Mouse (Mus musculus): ENCODE measurements around the gene Trip10. TPM values are rescaled to one million over a fixed set of nuclear protein-coding genes. Genes with fewer than 3 reads are reported as not detected.

Gene Trip10
- polyA plus RNA-seq, 2 experiments: 6.0 to 6.6 TPM

GRCm38 (mm10) chr17:57258191-57258590 is 8.9 kb downstream of the Trip10 start:
- 74% methylated on average over 3 of the region's 3 CpGs for WGBS (ENCODE audit: insufficient replicate concordance)
- no peaks in the 10 kb centered on the region for H3K36me3 ChIP-seq (replicated peaks; ENCODE audit: control insufficient read depth, insufficient read depth, low read depth)
- ATAC-seq (ENCODE audit: insufficient read depth): no peak

GRCm38 (mm10) chr17:57259742-57260141 is 10.5 kb downstream of the Trip10 start:
- ATAC-seq (ENCODE audit: insufficient read depth): no peak
- TF ChIP-seq EP300 (IDR thresholded peaks at IDR 0.05; ENCODE audit: low read depth) (no peak), CTCF (IDR thresholded peaks at IDR 0.05; ENCODE audit: low read depth) (no peak)
- Histone ChIP-seq H3K4me2 (ENCODE audit: low read depth) (no peak overlapping the region), H3K27me3 (ENCODE audit: control insufficient read depth, insufficient read depth, low read length) (no peaks in the 10 kb centered on the region), H3K9ac (replicated peaks) (no peak overlapping the region), H3K4me3 (ENCODE audit: insufficient read depth in 1 of 2, low read depth in 2 of 2, low read length in 2 of 2) (no peak overlapping the region), H3K9me3 (ENCODE audit: control insufficient read depth, low read length) (no peaks in the 10 kb centered on the region), H3K36me3 (replicated peaks; ENCODE audit: control insufficient read depth, insufficient read depth, low read depth) (no peaks in the 10 kb centered on the region), H3K4me1 (replicated peaks; ENCODE audit: control insufficient read depth in 2 of 2, insufficient read depth in 2 of 2, low read length in 1 of 2) (peaks cover 1 to 7% of the 10 kb centered on the region in 2 experiments; a peak in 3 of 4 replicates), H3K27ac (no peak overlapping the region)
- DNase-seq (ENCODE audit: low read depth in 3 of 3, low spot score in 3 of 3): no peak
- WGBS (ENCODE audit: insufficient replicate concordance): 76% methylated on average over 8 of the region's 8 CpGs

More at GRCm38 (mm10) chr17:57258191-57258590, 8.9 kb downstream of the Trip10 start:
- H3K4me2 ChIP-seq (ENCODE audit: low read depth): no peak overlapping the region
- H3K27ac ChIP-seq: no peak overlapping the region
- H3K4me1 ChIP-seq (replicated peaks; ENCODE audit: control insufficient read depth in 2 of 2, insufficient read depth in 2 of 2, low read length in 1 of 2): no peaks in the 10 kb centered on the region
- TF ChIP-seq EP300 (IDR thresholded peaks at IDR 0.05; ENCODE audit: low read depth) (no peak), CTCF (IDR thresholded peaks at IDR 0.05; ENCODE audit: low read depth) (no peak)
- H3K4me3 ChIP-seq (ENCODE audit: insufficient read depth in 1 of 2, low read depth in 2 of 2, low read length in 2 of 2): no peak overlapping the region
- DNase-seq (ENCODE audit: low read depth in 3 of 3, low spot score in 3 of 3): no peak
- no peak overlapping the region for H3K9ac ChIP-seq (replicated peaks)
- H3K9me3 ChIP-seq (ENCODE audit: control insufficient read depth, low read length): no peaks in the 10 kb centered on the region
- H3K27me3 ChIP-seq (ENCODE audit: control insufficient read depth, insufficient read depth, low read length): no peaks in the 10 kb centered on the region

GRCm38 (mm10) chr17:57260351-57260750 is 11.1 kb downstream of the Trip10 start:
- WGBS (ENCODE audit: insufficient replicate concordance): 70% methylated on average over 9 of the region's 9 CpGs
- H3K4me1 ChIP-seq (replicated peaks; ENCODE audit: control insufficient read depth in 2 of 2, insufficient read depth in 2 of 2, low read length in 1 of 2): peaks cover 3 to 12% of the 10 kb centered on the region in 2 experiments; a peak in 3 of 4 replicates
- DNase-seq (ENCODE audit: low read depth in 3 of 3, low spot score in 3 of 3) (no peak), ATAC-seq (ENCODE audit: insufficient read depth) (no peak)
- H3K27ac ChIP-seq: no peak overlapping the region
- H3K9me3 ChIP-seq (ENCODE audit: control insufficient read depth, low read length): no peaks in the 10 kb centered on the region
- H3K27me3 ChIP-seq (ENCODE audit: control insufficient read depth, insufficient read depth, low read length): no peaks in the 10 kb centered on the region
- no peak overlapping the region for H3K4me2 ChIP-seq (ENCODE audit: low read depth)
- H3K9ac ChIP-seq (replicated peaks): no peak overlapping the region
- no peaks in the 10 kb centered on the region for H3K36me3 ChIP-seq (replicated peaks; ENCODE audit: control insufficient read depth, insufficient read depth, low read depth)
- no peak overlapping the region for H3K4me3 ChIP-seq (ENCODE audit: insufficient read depth in 1 of 2, low read depth in 2 of 2, low read length in 2 of 2)
- no peak for TF ChIP-seq EP300 (IDR thresholded peaks at IDR 0.05; ENCODE audit: low read depth)
- TF ChIP-seq CTCF (IDR thresholded peaks at IDR 0.05; ENCODE audit: low read depth): no peak

- H3K27me3 ChIP-seq (ENCODE audit: control insufficient read depth, insufficient read depth, low read length): no peaks in the 10 kb centered on the region
- ATAC-seq (ENCODE audit: insufficient read depth): no peak
- no peaks in the 10 kb centered on the region for H3K36me3 ChIP-seq (replicated peaks; ENCODE audit: control insufficient read depth, insufficient read depth, low read depth)
- no peak overlapping the region for H3K4me2 ChIP-seq (ENCODE audit: low read depth)
- H3K27ac ChIP-seq: no peak overlapping the region
- H3K4me3 ChIP-seq (ENCODE audit: insufficient read depth in 1 of 2, low read depth in 2 of 2, low read length in 2 of 2): no peak overlapping the region
- H3K9me3 ChIP-seq (ENCODE audit: control insufficient read depth, low read length): no peaks in the 10 kb centered on the region
- no peak for TF ChIP-seq CTCF (IDR thresholded peaks at IDR 0.05; ENCODE audit: low read depth)
- TF ChIP-seq EP300 (IDR thresholded peaks at IDR 0.05; ENCODE audit: low read depth): no peak
- no peak for DNase-seq (ENCODE audit: low read depth in 3 of 3, low spot score in 3 of 3)
- no peak overlapping the region for H3K9ac ChIP-seq (replicated peaks)
- WGBS (ENCODE audit: insufficient replicate concordance): 80% methylated on average over 4 of the region's 4 CpGs
- peaks cover 3 to 12% of the 10 kb centered on the region in 2 experiments; a peak in 3 of 4 replicates for H3K4me1 ChIP-seq (replicated peaks; ENCODE audit: control insufficient read depth in 2 of 2, insufficient read depth in 2 of 2, low read length in 1 of 2)
Observed at GRCm38 (mm10) chr17:57261286-57261685, 12.0 kb downstream of the Trip10 start.

GRCm38 (mm10) chr17:57261796-57262195 is 12.5 kb downstream of the Trip10 start:
- TF ChIP-seq CTCF (IDR thresholded peaks at IDR 0.05; ENCODE audit: low read depth) (no peak), EP300 (IDR thresholded peaks at IDR 0.05; ENCODE audit: low read depth) (no peak)

More at GRCm38 (mm10) chr17:57261796-57262195, 12.5 kb downstream of the Trip10 start:
- peaks cover 3 to 12% of the 10 kb centered on the region in 2 experiments; a peak in 3 of 4 replicates for H3K4me1 ChIP-seq (replicated peaks; ENCODE audit: control insufficient read depth in 2 of 2, insufficient read depth in 2 of 2, low read length in 1 of 2)
- no peaks in the 10 kb centered on the region for H3K9me3 ChIP-seq (ENCODE audit: control insufficient read depth, low read length)
- no peaks in the 10 kb centered on the region for H3K27me3 ChIP-seq (ENCODE audit: control insufficient read depth, insufficient read depth, low read length)
- H3K27ac ChIP-seq: no peak overlapping the region
- no peak for ATAC-seq (ENCODE audit: insufficient read depth)
- DNase-seq (ENCODE audit: low read depth in 3 of 3, low spot score in 3 of 3): no peak
- H3K9ac ChIP-seq (replicated peaks): no peak overlapping the region
- H3K4me2 ChIP-seq (ENCODE audit: low read depth): no peak overlapping the region
- 8% methylated on average over 1 of the region's 1 CpGs for WGBS (ENCODE audit: insufficient replicate concordance)
- H3K4me3 ChIP-seq (ENCODE audit: insufficient read depth in 1 of 2, low read depth in 2 of 2, low read length in 2 of 2): no peak overlapping the region
- H3K36me3 ChIP-seq (replicated peaks; ENCODE audit: control insufficient read depth, insufficient read depth, low read depth): no peaks in the 10 kb centered on the region
